Mouse (Mus musculus) testis, adult 2 months (tissue): ENCODE results near the gene Ldhc. TPM values are rescaled to one million over a fixed set of nuclear protein-coding genes. Genes with fewer than 3 reads are reported as not detected.

Experiments
- H3K27ac ChIP-seq: fragments of 200-500 bp; 2 replicates; pipeline ENCODE4 v1.5.1; 2012; ENCODE audit warnings: low read depth, low read length; ENCODE audit not compliant: control insufficient read depth, insufficient read depth
- H3K27me3 ChIP-seq: fragments of 200-500 bp; 2 replicates; pipeline ENCODE4 v1.6.1; 2012; ENCODE audit warnings: mild to moderate bottlenecking, low read length, moderate library complexity; ENCODE audit not compliant: control insufficient read depth, insufficient read depth
- H3K36me3 ChIP-seq: fragments of 200-500 bp; 2 replicates; pipeline ENCODE4 v1.6.1; 2012; ENCODE audit warnings: mild to moderate bottlenecking, low read length; ENCODE audit not compliant: control insufficient read depth, insufficient read depth
- H3K4me1 ChIP-seq: fragments of 200-500 bp; 2 replicates; pipeline ENCODE4 v1.6.1; 2012; ENCODE audit warnings: low read length; ENCODE audit not compliant: control insufficient read depth, insufficient read depth
- H3K4me3 ChIP-seq: fragments of 200-500 bp; 2 replicates; pipeline ENCODE4 v1.5.1; 2012; ENCODE audit warnings: low read depth, mild to moderate bottlenecking, low read length, moderate library complexity, mixed read lengths; ENCODE audit not compliant: control insufficient read depth
- CTCF ChIP-seq: fragments of 200-500 bp; IDR thresholded peaks from 2 replicates; pipeline ENCODE4 v1.5.1; 2012; ENCODE audit warnings: low read depth, mild to moderate bottlenecking, inconsistent platforms, low read length, moderate library complexity; ENCODE audit not compliant: control insufficient read depth, insufficient read depth, insufficient replicate concordance
- POLR2A ChIP-seq: fragments of 200-500 bp; IDR thresholded peaks from 2 replicates; pipeline ENCODE4 v1.6.1; 2012; ENCODE audit warnings: low read depth, mild to moderate bottlenecking, inconsistent platforms, low read length, moderate library complexity; ENCODE audit not compliant: control insufficient read depth
- polyA plus RNA-seq: library from polyadenylated mRNA; depleted of rRNA; stranded (reverse); fragments of >200 nt; gene quantifications from 2 replicates; pipeline ENCODE4 v1.2.3, GENCODE M21; 2012

Gene Ldhc
- polyA plus RNA-seq, 1 experiment: 3,733 TPM

DNA sequence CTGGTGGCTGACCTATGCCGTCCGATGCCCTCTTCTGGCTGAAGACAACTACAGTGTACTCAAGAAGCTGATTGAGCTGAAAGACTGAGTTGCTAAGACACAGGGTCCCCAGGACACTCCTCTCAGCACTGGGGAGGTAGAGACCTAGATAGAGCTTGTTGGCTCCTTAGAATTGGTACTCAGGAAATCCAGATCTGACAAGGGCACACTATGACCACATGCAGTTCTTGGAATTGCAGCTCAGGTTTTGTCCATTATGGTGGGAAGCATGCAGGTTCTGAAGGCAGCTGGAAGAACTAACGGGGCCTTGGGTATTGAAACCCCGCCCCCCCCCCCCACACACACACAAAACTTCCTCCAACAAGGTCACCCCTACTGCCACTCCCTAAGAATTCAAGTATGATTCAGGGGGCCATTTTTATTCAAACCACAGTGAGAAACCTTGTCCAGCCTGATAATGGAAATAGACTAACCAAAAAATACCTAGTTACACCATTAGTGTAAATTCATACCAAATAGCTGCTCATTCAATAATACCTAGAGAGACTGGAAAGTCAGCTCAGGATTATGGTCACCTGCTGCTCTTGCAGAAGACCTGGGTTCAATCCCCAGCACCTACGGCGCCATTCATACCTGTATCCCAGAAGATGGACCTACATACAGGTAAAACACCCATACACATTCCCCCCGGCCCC, 5.0 kb upstream of the Ldhc start:
- no peak overlapping the region for H3K27ac ChIP-seq
- H3K4me3 ChIP-seq: no peak overlapping the region
- TF ChIP-seq POLR2A (no peak), CTCF (no peak)
- H3K4me1 ChIP-seq: no peaks in the 10 kb centered on the region; the same call in 1 of the 2 replicates
- peaks cover 2% of the 10 kb centered on the region for H3K36me3 ChIP-seq
- no peaks in the 10 kb centered on the region for H3K27me3 ChIP-seq

DNA sequence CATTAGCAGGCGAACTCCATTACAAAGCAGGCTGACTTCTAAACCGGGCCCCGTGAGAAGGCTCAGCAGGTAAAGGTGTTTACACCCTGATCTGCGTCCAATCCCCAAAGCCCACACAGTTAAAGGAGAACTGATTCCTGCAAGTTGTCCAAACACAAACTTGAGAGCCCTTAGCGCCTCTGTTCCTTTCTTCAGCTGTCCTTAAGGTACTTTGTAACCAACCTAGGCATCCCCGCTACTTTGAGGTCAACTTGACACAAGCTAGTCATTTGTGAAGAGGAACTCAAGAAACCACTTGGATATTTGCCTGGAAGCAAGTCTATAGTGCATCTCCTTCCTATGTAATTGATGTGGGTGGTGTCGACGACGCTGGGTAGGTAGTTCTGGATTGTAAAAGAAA, 3.6 kb upstream of the Ldhc start:
- H3K4me1 ChIP-seq: no peaks in the 10 kb centered on the region; the same call in 1 of the 2 replicates
- TF ChIP-seq POLR2A (no peak), CTCF (no peak)
- H3K36me3 ChIP-seq: peaks cover 8% of the 10 kb centered on the region
- no peak overlapping the region for H3K27ac ChIP-seq
- H3K27me3 ChIP-seq: no peaks in the 10 kb centered on the region
- no peak overlapping the region; the same call in 1 of the 2 replicates for H3K4me3 ChIP-seq

DNA sequence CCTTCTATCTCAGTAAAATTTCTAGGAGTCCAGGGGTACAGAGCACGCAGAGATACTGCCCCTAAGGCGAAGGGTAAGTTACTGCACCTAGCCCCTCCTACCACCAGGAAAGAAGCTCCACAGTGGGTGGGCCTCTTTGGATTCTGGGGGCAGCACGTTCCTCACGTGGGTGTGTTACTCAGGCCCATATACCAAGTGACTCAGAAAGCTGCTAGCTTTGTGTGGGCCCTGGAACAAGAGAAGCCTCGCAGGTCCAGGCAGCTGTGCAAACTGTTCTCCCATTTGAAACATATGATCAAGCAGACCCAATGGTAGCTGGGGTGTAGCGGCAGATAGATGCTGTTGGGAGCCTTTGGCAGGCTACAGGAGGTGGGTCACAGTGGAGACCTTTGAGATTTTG, 2.0 kb upstream of the Ldhc start:
- Histone ChIP-seq H3K27me3 (no peaks in the 10 kb centered on the region), H3K4me1 (no peaks in the 10 kb centered on the region; the same call in 1 of the 2 replicates), H3K36me3 (peaks cover 8% of the 10 kb centered on the region), H3K27ac (peak overlapping the region; percentile 88), H3K4me3 (peak overlapping the region; percentile 95)
- TF ChIP-seq CTCF: no peak
- no peak for TF ChIP-seq POLR2A

DNA sequence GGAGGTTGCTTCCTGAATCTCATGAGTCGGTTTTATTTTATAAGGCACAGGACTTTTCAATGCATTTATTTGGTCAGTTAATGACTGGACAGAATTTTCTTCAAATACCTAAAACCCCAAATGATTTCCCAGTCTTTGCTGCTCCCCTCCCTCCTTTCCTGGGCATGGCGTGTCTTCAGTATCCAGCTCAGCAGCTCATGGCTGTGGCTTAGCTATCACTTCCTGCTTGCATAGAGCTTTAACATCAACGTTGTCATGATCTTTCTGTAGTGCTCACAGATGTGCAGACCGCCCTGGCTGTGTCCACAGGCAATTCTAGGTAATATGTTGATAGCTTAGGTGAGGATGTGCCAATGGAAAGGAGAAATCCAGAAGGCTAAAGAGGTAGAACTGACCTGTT, 11.0 kb downstream of the Ldhc start:
- no peak overlapping the region for H3K4me3 ChIP-seq
- TF ChIP-seq CTCF (no peak), POLR2A (no peak)
- no peaks in the 10 kb centered on the region for H3K27me3 ChIP-seq
- H3K4me1 ChIP-seq: no peaks in the 10 kb centered on the region
- no peak overlapping the region for H3K27ac ChIP-seq
- no peaks in the 10 kb centered on the region for H3K36me3 ChIP-seq

DNA sequence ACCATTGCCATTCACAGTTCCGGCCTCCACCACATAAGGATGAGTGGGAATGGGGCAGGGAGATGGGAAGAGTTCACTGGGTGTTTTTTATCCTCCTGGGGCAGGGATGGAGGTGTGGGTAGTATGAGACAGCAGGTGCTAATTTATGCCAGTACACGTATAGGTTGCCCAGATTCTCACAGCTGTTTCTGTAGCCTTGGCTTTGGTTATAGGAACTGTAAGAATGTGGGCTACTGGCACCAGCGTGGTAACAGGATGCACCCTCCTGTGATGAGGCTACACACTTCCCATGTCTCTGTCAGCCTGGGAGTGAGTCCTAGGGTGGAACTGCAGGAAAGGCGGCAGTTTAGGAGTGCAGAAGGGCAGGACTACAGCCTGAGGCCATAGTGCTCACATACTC, 15.8 kb downstream of the Ldhc start:
- Histone ChIP-seq H3K36me3 (no peaks in the 10 kb centered on the region), H3K27me3 (no peaks in the 10 kb centered on the region), H3K4me3 (no peak overlapping the region), H3K27ac (no peak overlapping the region), H3K4me1 (no peaks in the 10 kb centered on the region)
- TF ChIP-seq CTCF (no peak), POLR2A (no peak)

DNA sequence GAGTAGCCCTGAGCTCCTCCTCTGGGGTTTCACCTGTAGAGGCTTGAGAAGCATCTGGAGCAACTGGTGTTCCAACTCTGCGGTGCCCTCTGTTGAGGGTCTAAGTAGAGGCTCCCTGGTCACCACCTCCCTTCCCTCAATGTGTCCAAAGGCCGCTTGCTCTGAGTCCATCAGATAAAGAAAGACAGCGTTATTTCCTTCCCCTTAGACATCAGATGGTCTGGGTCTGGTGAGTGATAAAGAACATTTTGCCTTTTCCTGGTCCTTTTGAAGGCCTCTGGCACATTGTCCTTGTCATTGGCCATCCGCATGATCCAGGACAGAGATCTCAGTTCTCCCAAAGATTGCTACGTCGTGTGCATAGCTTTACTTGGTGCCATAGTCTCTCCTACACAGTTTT, 16.3 kb downstream of the Ldhc start:
- H3K27ac ChIP-seq: no peak overlapping the region
- TF ChIP-seq CTCF: no peak
- TF ChIP-seq POLR2A: no peak
- no peaks in the 10 kb centered on the region for H3K27me3 ChIP-seq
- H3K4me1 ChIP-seq: no peaks in the 10 kb centered on the region
- H3K36me3 ChIP-seq: no peaks in the 10 kb centered on the region
- no peak overlapping the region for H3K4me3 ChIP-seq

DNA sequence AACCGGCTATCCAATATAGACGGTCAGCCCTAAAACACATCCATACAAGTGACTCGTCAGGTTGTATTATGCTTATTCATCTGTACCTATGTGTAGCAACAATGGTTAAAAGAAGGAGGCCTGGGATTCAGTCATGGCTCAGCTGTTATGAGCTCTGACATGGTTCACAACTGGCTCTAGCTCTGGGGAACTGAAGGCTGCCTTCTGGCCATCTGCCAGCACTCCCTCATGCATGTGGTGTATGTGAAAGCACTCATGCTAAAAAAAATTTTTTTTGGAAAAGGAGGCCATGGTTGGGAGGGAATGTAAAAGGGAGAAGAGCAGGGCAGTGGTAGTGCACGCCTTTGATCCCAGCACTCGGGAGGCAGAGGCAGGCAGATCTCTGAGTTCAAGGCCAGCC, 18.8 kb downstream of the Ldhc start:
- no peak for TF ChIP-seq CTCF
- TF ChIP-seq POLR2A: no peak
- H3K36me3 ChIP-seq: no peaks in the 10 kb centered on the region
- H3K27ac ChIP-seq: no peak overlapping the region
- H3K4me3 ChIP-seq: no peak overlapping the region
- H3K4me1 ChIP-seq: no peaks in the 10 kb centered on the region
- H3K27me3 ChIP-seq: no peaks in the 10 kb centered on the region
